Mouse (Mus musculus) bone marrow, adult 2 months (tissue): ENCODE data around the gene Klkb1. TPM values are rescaled to one million over a fixed set of nuclear protein-coding genes. Genes with fewer than 3 reads are reported as not detected.

Experiments used
- H3K27ac ChIP-seq: fragments of 200-500 bp; 2 replicates; pipeline ENCODE4 v1.5.1; 2012; ENCODE audit warnings: low read depth, mild to moderate bottlenecking, control low read depth, inconsistent platforms, low read length; ENCODE audit not compliant: control insufficient read depth, poor library complexity, insufficient read depth
- H3K4me1 ChIP-seq: fragments of 200-500 bp; 2 replicates; pipeline ENCODE4 v1.6.1; 2011; ENCODE audit warnings: low read length; ENCODE audit not compliant: control insufficient read depth, insufficient read depth
- H3K4me3 ChIP-seq: fragments of 200-500 bp; replicated peaks from 2 replicates; pipeline ENCODE3; 2011; ENCODE audit warnings: mild to moderate bottlenecking, low read depth, low read length, control low read depth; ENCODE audit not compliant: control insufficient read depth
- CTCF ChIP-seq: fragments of 200-500 bp; IDR thresholded peaks from 2 replicates; pipeline ENCODE4 v1.5.1; 2011; ENCODE audit warnings: low read length, control low read depth; ENCODE audit not compliant: control insufficient read depth, insufficient read depth
- POLR2A ChIP-seq: fragments of 200-500 bp; IDR thresholded peaks from 2 replicates; pipeline ENCODE4 v1.6.1; 2011; ENCODE audit warnings: low read depth, mild to moderate bottlenecking, control low read depth, low read length, borderline replicate concordance; ENCODE audit not compliant: control insufficient read depth
- WGBS: fragments of 180-500 bp; shearing (Covaris S2); methylation state at CpG from one replicate; pipeline ENCODE4 v1.1.7; 2018; 5-methylcytosine and 5-hydroxymethylcytosine counted together
- polyA plus RNA-seq: library from polyadenylated mRNA; stranded (reverse); fragments of >200 nt; gene quantifications from 2 replicates; pipeline ENCODE4 v1.2.4, GENCODE M21; 2011; ENCODE audit warnings: low replicate concordance; ENCODE audit not compliant: missing spikeins, insufficient read depth, insufficient read length

Gene Klkb1
- polyA plus RNA-seq, 1 experiment, result 1.3 TPM

DNA sequence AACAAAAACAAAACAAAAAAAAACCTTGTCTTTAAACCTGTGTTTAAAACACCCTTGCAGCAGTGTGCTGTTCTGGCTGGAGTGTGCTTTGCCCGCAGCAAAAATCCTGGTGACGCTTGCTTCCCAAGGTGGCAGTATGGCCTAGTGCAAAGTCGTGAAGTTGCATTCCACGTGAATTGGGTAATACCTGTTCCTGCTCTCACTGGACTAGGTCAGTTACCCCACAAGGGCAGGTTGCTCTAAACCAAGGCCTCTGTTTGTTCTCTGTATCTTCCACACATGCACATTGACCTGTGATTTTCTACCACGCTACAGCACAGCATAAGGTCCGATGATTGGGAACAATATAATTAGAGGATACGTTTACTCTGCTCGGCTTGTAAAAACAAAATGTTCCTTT, 13.0 kb downstream of the Klkb1 start:
- WGBS, result 83% methylated on average over 8 of the region's 8 CpGs
- Histone ChIP-seq H3K4me1 (no peaks in the 10 kb centered on the region), H3K27ac (no peak overlapping the region), H3K4me3 (no peak overlapping the region)
- TF ChIP-seq POLR2A, result no peak
- no peak for TF ChIP-seq CTCF

DNA sequence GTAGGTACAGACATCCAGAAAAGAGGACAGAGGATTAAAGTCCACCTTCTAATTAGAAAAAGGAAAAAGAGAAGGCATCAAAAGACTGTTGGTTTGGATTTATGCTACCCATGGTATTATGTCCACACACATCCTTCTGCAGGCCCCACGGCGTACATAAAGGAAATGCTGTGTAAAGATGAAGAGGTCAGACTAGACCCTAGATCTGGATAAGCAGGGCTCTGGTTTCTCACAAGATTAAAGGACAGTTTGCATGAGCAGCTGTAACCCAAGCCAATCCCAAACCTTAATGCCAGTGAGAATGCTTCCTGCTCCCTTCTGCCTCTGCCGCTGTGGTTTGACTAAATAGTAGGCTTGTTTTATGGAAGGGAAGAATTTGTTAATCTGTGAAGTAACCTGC, 17.2 kb downstream of the Klkb1 start:
- H3K4me3 ChIP-seq, result no peak overlapping the region
- H3K27ac ChIP-seq, result no peak overlapping the region
- 66% methylated on average over 3 of the region's 3 CpGs for WGBS
- TF ChIP-seq POLR2A (no peak), CTCF (no peak)
- no peaks in the 10 kb centered on the region for H3K4me1 ChIP-seq

DNA sequence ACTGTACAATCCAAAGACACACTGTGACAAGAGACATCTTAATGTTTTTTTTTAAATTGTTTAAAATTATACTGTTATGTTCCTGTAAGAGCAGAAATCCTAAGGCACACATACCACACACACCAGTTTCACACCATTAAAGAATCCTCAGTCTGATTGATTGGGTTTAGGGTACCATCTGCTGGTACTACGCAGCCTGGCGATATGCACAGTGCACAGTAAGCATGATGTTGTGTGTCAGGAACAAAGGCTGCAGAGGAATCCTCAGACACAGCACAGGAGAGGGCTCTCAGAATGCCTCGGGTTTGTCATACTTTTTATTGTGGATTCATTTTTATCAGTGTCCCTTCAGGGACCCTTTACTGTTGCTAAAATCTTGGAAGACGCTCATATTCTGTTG, 20.3 kb downstream of the Klkb1 start:
- no peaks in the 10 kb centered on the region for H3K4me1 ChIP-seq
- H3K27ac ChIP-seq, result no peak overlapping the region
- TF ChIP-seq CTCF (no peak), POLR2A (no peak)
- WGBS, result 78% methylated on average over 4 of the region's 4 CpGs
- H3K4me3 ChIP-seq, result no peak overlapping the region

DNA sequence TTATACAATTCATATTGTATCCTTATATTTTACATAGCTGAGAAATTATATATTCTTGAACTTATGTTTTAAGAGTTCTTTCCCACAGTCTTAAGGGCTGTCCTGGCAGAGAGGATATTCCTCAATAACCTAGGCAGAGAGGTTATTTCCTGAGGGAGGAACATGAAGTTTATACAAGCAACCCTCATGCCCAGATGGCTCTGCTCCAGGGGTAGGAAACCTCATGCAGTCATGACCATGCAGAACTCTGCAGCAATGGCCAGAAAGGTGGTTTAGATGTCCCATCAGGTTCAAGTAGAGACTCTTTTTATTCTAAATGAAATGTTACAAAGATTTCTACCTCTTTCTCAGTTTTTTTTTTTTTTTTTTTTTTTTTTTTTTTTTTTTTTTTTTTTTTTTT, 25.6 kb downstream of the Klkb1 start:
- Histone ChIP-seq H3K27ac (no peak overlapping the region), H3K4me1 (no peaks in the 10 kb centered on the region), H3K4me3 (no peak overlapping the region)
- no peak for TF ChIP-seq POLR2A

DNA sequence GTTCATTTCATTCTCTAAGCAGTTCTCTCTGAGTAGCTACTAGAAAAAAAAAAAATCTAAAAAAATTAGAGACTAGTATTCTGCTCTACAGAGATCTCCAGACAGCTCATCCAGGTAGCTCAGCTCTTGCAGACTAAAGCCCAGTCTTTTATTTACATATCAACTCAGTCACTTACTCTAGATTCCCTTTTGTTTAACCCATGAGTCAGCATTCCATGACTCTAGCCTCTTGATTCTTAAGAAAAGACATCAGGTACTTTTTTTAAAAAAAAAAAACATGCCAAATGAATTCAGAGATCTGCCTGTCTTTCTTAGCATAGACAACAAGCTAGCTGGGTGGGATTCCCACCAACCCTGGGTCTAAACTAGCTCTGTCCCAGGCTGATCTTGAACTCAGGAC, 26.2 kb downstream of the Klkb1 start:
- H3K4me1 ChIP-seq, result no peaks in the 10 kb centered on the region
- no peak for TF ChIP-seq POLR2A
- TF ChIP-seq CTCF, result no peak
- H3K27ac ChIP-seq, result no peak overlapping the region
- no peak overlapping the region for H3K4me3 ChIP-seq

DNA sequence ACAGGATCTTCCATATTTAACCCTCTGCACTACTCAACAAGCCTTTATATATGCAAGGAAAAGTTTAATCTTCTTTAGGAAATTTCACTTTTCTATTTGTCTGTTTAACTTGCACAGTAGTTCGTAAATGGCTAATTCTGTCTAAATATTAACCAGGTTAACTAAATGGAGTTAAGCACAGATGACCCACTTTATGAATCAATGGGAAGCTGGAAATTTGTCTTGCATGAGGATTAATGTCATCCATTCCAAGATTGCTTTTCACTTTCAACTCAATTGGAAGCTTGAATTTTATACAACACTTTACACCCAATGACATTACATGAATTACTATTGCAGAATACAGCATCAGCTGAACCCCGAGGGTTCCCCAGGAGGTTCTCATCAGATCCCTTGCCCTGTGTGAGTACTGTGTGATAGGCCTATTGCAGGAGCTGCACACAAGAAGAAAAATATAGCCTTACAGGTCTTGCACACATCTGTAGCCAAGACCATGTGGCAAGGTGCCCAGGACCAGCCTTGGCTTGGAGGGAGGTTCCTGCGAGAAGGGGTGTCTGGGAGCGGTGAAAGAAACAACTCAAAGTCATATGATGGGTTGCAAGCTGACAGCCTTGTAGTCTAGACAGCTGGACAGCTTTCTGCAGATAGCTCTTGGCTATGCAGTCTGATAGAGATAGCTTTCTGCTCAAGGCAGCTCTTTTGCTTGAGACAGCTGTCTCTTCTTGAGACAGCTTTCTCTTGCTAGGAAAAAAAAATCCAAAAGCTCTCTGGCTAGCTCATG, 26.9 kb downstream of the Klkb1 start:
- Histone ChIP-seq H3K4me3 (no peak overlapping the region), H3K4me1 (no peaks in the 10 kb centered on the region), H3K27ac (no peak overlapping the region)
- TF ChIP-seq CTCF (no peak), POLR2A (no peak)
- 78% methylated on average over 4 of the region's 4 CpGs for WGBS

DNA sequence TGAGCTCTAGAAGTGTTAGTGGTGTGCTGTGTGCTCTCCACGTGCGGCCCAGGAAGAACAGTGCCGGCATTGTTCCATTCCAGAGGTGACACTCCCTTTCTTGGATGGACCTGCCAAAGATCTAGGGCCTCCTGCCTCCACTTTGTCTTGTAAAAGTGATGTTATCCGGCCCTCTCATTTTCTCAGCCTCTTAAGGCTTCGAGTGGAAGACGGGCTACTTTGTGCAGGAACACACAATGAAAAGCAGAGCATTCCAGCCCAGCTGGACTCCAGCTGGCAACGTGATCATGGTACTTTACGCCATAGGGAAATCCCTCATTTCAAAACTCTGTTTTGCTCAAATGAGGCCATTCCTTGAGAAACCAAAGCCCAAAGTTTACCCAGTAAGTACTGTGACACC, 27.7 kb downstream of the Klkb1 start:
- no peak overlapping the region for H3K4me3 ChIP-seq
- whole genome bisulfite sequencing, result 78% methylated on average over 8 of the region's 8 CpGs
- no peak for TF ChIP-seq POLR2A
- H3K27ac ChIP-seq, result no peak overlapping the region
- no peaks in the 10 kb centered on the region for H3K4me1 ChIP-seq

DNA sequence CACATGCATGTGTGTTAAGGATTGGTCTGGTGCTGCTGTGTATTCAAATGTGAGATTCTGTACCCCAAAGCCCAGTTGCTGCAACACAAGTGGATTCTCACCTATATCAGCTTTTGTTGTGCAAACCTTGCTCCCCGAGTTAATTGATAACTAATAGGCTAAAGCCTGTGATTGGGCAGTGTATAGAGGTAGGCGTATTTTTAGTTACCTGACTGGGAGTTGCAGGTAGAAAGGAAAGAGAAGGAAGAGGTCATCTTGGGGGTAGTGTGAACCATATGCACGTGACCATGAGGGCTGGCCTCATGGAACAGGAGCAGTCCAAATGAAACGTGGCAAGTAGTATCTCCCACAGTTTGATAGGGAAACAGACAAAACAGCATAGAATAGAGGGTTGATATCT, 29.7 kb downstream of the Klkb1 start:
- WGBS, result 70% methylated on average over 4 of the region's 4 CpGs
- TF ChIP-seq CTCF (no peak), POLR2A (no peak)
- Histone ChIP-seq H3K4me1 (no peaks in the 10 kb centered on the region), H3K4me3 (no peak overlapping the region), H3K27ac (no peak overlapping the region)

DNA sequence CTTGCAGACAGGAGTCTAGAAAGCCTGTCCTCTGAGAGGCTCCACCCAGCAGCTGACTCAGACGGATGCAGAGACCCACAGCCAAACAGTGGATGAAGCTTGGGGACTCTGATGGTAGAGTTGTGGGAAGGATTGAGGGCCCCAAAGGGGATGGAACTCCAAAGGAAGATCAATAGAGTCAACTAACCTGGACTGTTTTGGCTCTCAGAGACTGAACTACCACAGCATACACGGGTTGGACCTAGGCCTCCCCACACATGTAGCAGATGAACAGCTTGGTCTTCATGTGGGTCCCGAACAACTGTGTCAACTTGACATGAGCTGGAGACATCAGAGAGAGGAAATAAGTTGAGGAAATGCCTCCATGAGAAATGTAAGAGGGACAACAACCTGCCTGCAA, 31.8 kb downstream of the Klkb1 start:
- Histone ChIP-seq H3K27ac (no peak overlapping the region), H3K4me3 (no peak overlapping the region), H3K4me1 (no peaks in the 10 kb centered on the region)
- no peak for TF ChIP-seq CTCF
- no peak for TF ChIP-seq POLR2A
- WGBS, result 71% methylated on average over 3 of the region's 3 CpGs

DNA sequence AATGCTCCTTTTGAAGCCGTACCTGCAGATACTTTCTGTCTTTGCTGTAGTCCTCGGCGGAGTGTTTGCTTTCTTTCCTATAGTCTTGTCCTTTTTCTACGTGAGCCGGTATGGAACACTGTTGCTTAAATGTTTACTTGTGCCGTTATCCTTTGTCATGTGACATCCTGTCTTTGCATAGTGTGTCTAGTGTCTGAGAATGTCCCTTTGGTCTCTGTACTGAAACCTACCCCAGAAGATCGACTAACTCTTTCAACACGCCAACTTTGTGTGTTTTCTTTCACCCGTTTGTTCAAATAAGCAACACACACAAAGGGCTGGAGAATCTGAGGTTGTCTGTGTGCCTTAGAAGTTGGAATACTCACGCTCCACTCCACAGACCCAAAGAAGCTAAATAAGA, 32.7 kb downstream of the Klkb1 start, which contains the start of gene F11:
Gene F11 (minus strand): TSS at position 112 of the 400 bp plus-strand sequence.
- Histone ChIP-seq H3K27ac (no peak within 1 kb of the TSS), H3K4me3 (no peak within 1 kb of the TSS), H3K4me1 (no peaks in the 10 kb centered on the region)
- TF ChIP-seq POLR2A (no peak), CTCF (no peak)
- WGBS, result 75% methylated on average over 10 of the region's 10 CpGs
